Comparison of ENCODE assay signal across 9 mouse cellular contexts in genomic region chr4:22494924-22495323, GRCm38 (mm10). TPM values are rescaled to one million over a fixed set of nuclear protein-coding genes. Genes with fewer than 3 reads are reported as not detected.
A peak's percentile ranks its signal among the peaks of the same experiment; 100 is the strongest.
DNase-seq lines count a peak whose midpoint lies in the region; ATAC-seq lines count a peak whose summit lies in the region.
"Had no signal": no experiment of that assay in that cellular context is flagged by ENCODE, and none has a peak within 500 bp of the region (broad histone marks: within the 10 kb centered on the region; RNA-seq: fewer than 3 reads in every experiment).

No protein-coding gene starts in this region.

- H3K27me3 ChIP-seq in heart, embryonic 12.5 days (replicated peaks): peaks cover 84% of the 10 kb centered on the region
- peaks cover 7% of the 10 kb centered on the region for H3K27me3 ChIP-seq in hindbrain, embryonic 14.5 days (ENCODE audit: control insufficient read depth, insufficient read depth, low read length)
- H3K27me3 ChIP-seq in limb, embryonic 15.5 days: peaks cover 84% of the 10 kb centered on the region

- H3K36me3 ChIP-seq in heart, embryonic 12.5 days: no peaks in the 10 kb centered on the region
- H3K36me3 ChIP-seq in hindbrain, embryonic 14.5 days (replicated peaks; ENCODE audit: control insufficient read depth, insufficient read depth): no peaks in the 10 kb centered on the region
- H3K36me3 ChIP-seq in limb, embryonic 15.5 days: no peaks in the 10 kb centered on the region

- H3K27ac ChIP-seq in heart, embryonic 12.5 days (ENCODE audit: poor library complexity, severe bottlenecking): no peak overlapping the region
- peak overlapping the region; percentile 66 for H3K27ac ChIP-seq in hindbrain, embryonic 14.5 days
- H3K27ac ChIP-seq in limb, embryonic 15.5 days: no peak overlapping the region

- no peaks in the 10 kb centered on the region for H3K9me3 ChIP-seq in heart, embryonic 12.5 days (replicated peaks)
- no peaks in the 10 kb centered on the region for H3K9me3 ChIP-seq in hindbrain, embryonic 14.5 days (ENCODE audit: control insufficient read depth, low read length)
- H3K9me3 ChIP-seq in limb, embryonic 15.5 days: no peaks in the 10 kb centered on the region

- under 1% methylated on average over 20 of the region's 20 CpGs for WGBS in heart, embryonic 12.5 days
- under 1% methylated on average over 20 of the region's 20 CpGs for WGBS in hindbrain, embryonic 14.5 days
- WGBS in limb, embryonic 15.5 days: 1% methylated on average over 20 of the region's 20 CpGs

- no peak for DNase-seq in heart, adult 9 months (ENCODE audit: low spot score in 2 of 2)
- DNase-seq in cerebellum, postnatal 25 days: peak; percentile 46 to 65
- peak; percentile 74 for DNase-seq in hindbrain, embryonic 14.5 days (ENCODE audit: low spot score)
- peak; percentile 67 for DNase-seq in right cerebral cortex, postnatal 14 days
- no peak for DNase-seq in thymus, postnatal 25 days
- no peak for DNase-seq in urinary bladder, postnatal 36 days (ENCODE audit: low spot score in 2 of 2)

- H3K4me3 ChIP-seq in heart, embryonic 12.5 days: peak overlapping the region; percentile 32
- H3K4me3 ChIP-seq in hindbrain, embryonic 14.5 days (replicated peaks; ENCODE audit: low read length): peak overlapping the region; percentile 40
- 0 out of 2 replicates have a peak overlapping the region, but pooled peaks have one; percentile 16 for H3K4me3 ChIP-seq in limb, embryonic 15.5 days

- peak overlapping the region; percentile 60 for H3K4me2 ChIP-seq in heart, embryonic 12.5 days
- H3K4me2 ChIP-seq in hindbrain, embryonic 14.5 days (replicated peaks): peak overlapping the region; percentile 69
- H3K4me2 ChIP-seq in limb, embryonic 15.5 days: peak overlapping the region; percentile 35

- no peak overlapping the region for H3K9ac ChIP-seq in heart, embryonic 12.5 days
- peak overlapping the region; percentile 61 for H3K9ac ChIP-seq in hindbrain, embryonic 14.5 days
- H3K9ac ChIP-seq in limb, embryonic 15.5 days: no peak overlapping the region

- H3K4me1 ChIP-seq in heart, embryonic 12.5 days (replicated peaks): peaks cover 34% of the 10 kb centered on the region
- H3K4me1 ChIP-seq in hindbrain, embryonic 14.5 days (replicated peaks; ENCODE audit: control insufficient read depth, insufficient read depth, low read length): peaks cover 24% of the 10 kb centered on the region
- H3K4me1 ChIP-seq in limb, embryonic 15.5 days: peaks cover 38% of the 10 kb centered on the region

- no peak for ATAC-seq in heart, embryonic 12.5 days (ENCODE audit: insufficient number of reproducible peaks, low FRiP score)
- ATAC-seq in hindbrain, embryonic 14.5 days (ENCODE audit: low FRiP score): peak; percentile 36
- ATAC-seq in limb, embryonic 15.5 days (ENCODE audit: insufficient number of reproducible peaks, low FRiP score, low TSS enrichment, low read depth): no peak

RNA-seq across cellular contexts. Expression of gene Pou3f2, which starts 6.8 kb away (rescaled TPM):
- 0.18 TPM in 1 of 2 replicates, not detected in the other for polyA plus RNA-seq in heart, embryonic 12.5 days (2016; fragmentation: Nextera tagmentation; extraction: Ambion mirVana)
- 17.9 and 20.5 TPM in 2 replicates for polyA plus RNA-seq in hindbrain, embryonic 14.5 days (2014; fragmentation: Nextera tagmentation; extraction: Ambion mirVana)
- 0.12 and 0.13 TPM in 2 replicates for polyA plus RNA-seq in limb, embryonic 15.5 days (2015; fragmentation: Nextera tagmentation; extraction: Ambion mirVana)
- polyA plus RNA-seq: gonadal fat pad, adult 2 months had no signal

Comparison
In these comparisons a context has a peak if more than half of its experiments do, and no peak if none do; other contexts are left out.
1. DNase-seq: peak in cerebellum, postnatal 25 days (2 of 2), hindbrain, embryonic 14.5 days (single experiment) and right cerebral cortex, postnatal 14 days (single experiment); none in heart, adult 9 months (0 of 2), thymus, postnatal 25 days (single experiment) and urinary bladder, postnatal 36 days (0 of 2).
2. RNA of gene Pou3f2, which starts 6.8 kb away (polyA plus RNA-seq): 17.9 to 20.5 TPM in hindbrain, embryonic 14.5 days; 0.18 TPM in heart, embryonic 12.5 days and 0.12 to 0.13 TPM in limb, embryonic 15.5 days; every median in the first group is over 10 times any median in the second.
3. Peak in every context shown above with its lines, with median percentiles within 50 percentile points of each other: H3K4me2 ChIP-seq and H3K4me3 ChIP-seq.